Mouse (Mus musculus): ENCODE data around the gene Igf2bp1. TPM values are rescaled to one million over a fixed set of nuclear protein-coding genes. Genes with fewer than 3 reads are reported as not detected.

Igf2bp1 gene
- polyA plus RNA-seq, 1 experiment from 2014 or later = 4.3 TPM

DNA sequence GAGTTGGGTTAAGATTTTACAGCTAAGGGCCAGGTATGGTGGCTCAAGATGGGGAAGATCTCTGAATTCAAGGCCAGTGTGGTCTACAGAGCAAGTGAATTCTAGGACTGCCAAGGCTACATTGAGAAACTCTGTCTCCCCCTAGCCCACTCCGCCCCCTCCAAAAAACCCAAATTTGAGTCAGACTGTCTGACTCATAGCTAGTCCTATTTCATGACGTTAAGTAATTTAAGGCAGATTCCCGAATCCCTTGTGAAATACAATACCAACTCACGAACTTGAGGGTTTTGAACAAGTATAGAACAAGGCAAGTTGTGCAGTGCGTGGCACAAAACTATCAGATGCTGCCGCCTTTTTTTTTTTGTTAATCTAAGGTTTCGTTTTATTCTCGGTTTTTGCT lies 28.4 kb upstream of the Igf2bp1 start:
- Histone ChIP-seq H3K4me3 (ENCODE audit: low read depth, low read length) (peak overlapping the region; percentile 81), H3K27ac (replicated peaks) (no peak overlapping the region), H3K9ac (ENCODE audit: low read length) (peak overlapping the region; percentile 89), H3K36me3 (ENCODE audit: control insufficient read depth, insufficient read depth, low read length) (no peaks in the 10 kb centered on the region), H3K4me1 (replicated peaks; ENCODE audit: control insufficient read depth, insufficient read depth) (no peaks in the 10 kb centered on the region), H3K27me3 (ENCODE audit: control insufficient read depth, insufficient read depth, low read length) (no peaks in the 10 kb centered on the region), H3K4me2 (replicated peaks; ENCODE audit: low read depth) (peak overlapping the region; percentile 91), H3K9me3 (ENCODE audit: control insufficient read depth, low read length) (no peaks in the 10 kb centered on the region)
- ATAC-seq (ENCODE audit: low FRiP score, low TSS enrichment) (no peak), DNase-seq (ENCODE audit: low spot score) (no peak)
- 47% methylated on average over 8 of the region's 8 CpGs for WGBS
- no peak for TF ChIP-seq CTCF (IDR thresholded peaks at IDR 0.05; ENCODE audit: low read depth)

DNA sequence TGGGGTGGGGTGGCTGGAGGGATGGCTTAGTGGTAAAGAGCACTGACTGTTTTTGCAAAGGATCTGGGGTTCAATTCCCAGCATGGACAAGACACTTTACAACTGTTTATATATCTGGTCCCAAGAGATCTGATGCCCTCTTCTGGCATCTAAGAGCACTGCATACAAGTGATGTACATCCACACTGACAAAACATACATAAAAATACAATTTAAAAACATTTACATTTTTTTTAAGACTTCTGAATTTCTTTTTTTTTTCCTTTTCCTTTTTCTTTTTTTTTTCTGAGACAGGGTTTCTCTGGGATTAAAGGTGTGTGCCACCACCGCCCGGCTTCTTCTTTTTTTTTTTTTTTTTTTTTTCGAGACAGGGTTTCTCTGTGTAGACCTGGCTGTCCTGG lies 27.5 kb upstream of the Igf2bp1 start:
- TF ChIP-seq CTCF (IDR thresholded peaks at IDR 0.05; ENCODE audit: low read depth) = peak; percentile 58
- TF ChIP-seq EP300 (optimal IDR thresholded peaks at IDR 0.05) = no peak
- no peak for DNase-seq (ENCODE audit: low spot score)
- Histone ChIP-seq H3K36me3 (ENCODE audit: control insufficient read depth, insufficient read depth, low read length) (no peaks in the 10 kb centered on the region), H3K4me3 (ENCODE audit: low read depth, low read length) (no peak overlapping the region), H3K27ac (replicated peaks) (no peak overlapping the region), H3K4me1 (replicated peaks; ENCODE audit: control insufficient read depth, insufficient read depth) (no peaks in the 10 kb centered on the region), H3K27me3 (ENCODE audit: control insufficient read depth, insufficient read depth, low read length) (no peaks in the 10 kb centered on the region), H3K9me3 (ENCODE audit: control insufficient read depth, low read length) (no peaks in the 10 kb centered on the region), H3K4me2 (replicated peaks; ENCODE audit: low read depth) (no peak overlapping the region), H3K9ac (ENCODE audit: low read length) (no peak overlapping the region)
- 94% methylated on average over 3 of the region's 3 CpGs for WGBS
- no peak for ATAC-seq (ENCODE audit: low FRiP score, low TSS enrichment)

DNA sequence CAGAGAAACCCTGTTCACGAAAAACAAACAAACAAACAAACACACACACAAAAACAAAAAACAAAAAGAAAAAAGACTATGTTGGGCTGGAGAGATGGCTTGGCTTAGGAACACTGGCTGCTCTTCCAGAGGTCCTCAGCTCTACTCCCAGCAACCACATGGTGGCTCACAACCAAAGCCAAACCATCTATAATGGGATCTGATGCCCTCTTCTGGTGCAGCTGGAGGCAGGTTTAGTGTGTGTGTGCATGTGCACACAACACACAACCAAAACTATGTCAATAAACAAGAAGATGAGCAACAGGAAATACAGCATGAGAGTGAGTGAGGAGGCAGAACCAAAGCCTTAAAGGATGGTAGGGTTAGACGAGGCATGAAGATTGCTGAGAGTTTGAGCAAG lies 26.0 kb upstream of the Igf2bp1 start:
- TF ChIP-seq EP300 (optimal IDR thresholded peaks at IDR 0.05) (no peak), CTCF (IDR thresholded peaks at IDR 0.05; ENCODE audit: low read depth) (peak; percentile 60)
- no peak overlapping the region for H3K4me2 ChIP-seq (replicated peaks; ENCODE audit: low read depth)
- no peak overlapping the region for H3K4me3 ChIP-seq (ENCODE audit: low read depth, low read length)
- H3K36me3 ChIP-seq (ENCODE audit: control insufficient read depth, insufficient read depth, low read length) = no peaks in the 10 kb centered on the region
- no peaks in the 10 kb centered on the region for H3K27me3 ChIP-seq (ENCODE audit: control insufficient read depth, insufficient read depth, low read length)
- H3K9me3 ChIP-seq (ENCODE audit: control insufficient read depth, low read length) = no peaks in the 10 kb centered on the region
- ATAC-seq (ENCODE audit: low FRiP score, low TSS enrichment) (no peak), DNase-seq (ENCODE audit: low spot score) (no peak)
- WGBS = 59% methylated on average over 2 of the region's 2 CpGs
- H3K9ac ChIP-seq (ENCODE audit: low read length) = no peak overlapping the region
- no peak overlapping the region for H3K27ac ChIP-seq (replicated peaks)
- no peaks in the 10 kb centered on the region for H3K4me1 ChIP-seq (replicated peaks; ENCODE audit: control insufficient read depth, insufficient read depth)

DNA sequence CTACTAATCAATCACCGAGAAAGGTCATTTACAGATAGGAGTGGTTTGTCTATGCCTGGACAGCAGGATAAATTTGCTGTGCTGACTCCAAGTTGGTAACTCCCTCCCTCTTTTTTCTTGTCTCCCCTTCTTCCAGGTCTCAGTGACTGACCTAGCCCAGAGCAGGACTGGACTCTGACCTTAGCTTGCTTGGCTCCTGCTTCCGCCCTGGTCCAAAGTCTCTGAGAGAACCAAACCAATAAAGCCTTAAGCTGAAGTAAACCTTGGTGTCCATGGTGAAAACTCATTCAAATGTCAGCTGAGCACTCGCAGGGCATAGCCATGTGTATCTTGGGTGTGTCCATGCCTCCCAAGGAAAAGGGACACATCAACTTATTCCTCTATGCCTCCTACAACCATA lies 24.8 kb upstream of the Igf2bp1 start:
- 68% methylated on average over 3 of the region's 3 CpGs for WGBS
- Histone ChIP-seq H3K27me3 (ENCODE audit: control insufficient read depth, insufficient read depth, low read length) (no peaks in the 10 kb centered on the region), H3K36me3 (ENCODE audit: control insufficient read depth, insufficient read depth, low read length) (no peaks in the 10 kb centered on the region), H3K9ac (ENCODE audit: low read length) (no peak overlapping the region), H3K27ac (replicated peaks) (no peak overlapping the region), H3K4me2 (replicated peaks; ENCODE audit: low read depth) (no peak overlapping the region), H3K4me1 (replicated peaks; ENCODE audit: control insufficient read depth, insufficient read depth) (no peaks in the 10 kb centered on the region), H3K4me3 (ENCODE audit: low read depth, low read length) (no peak overlapping the region), H3K9me3 (ENCODE audit: control insufficient read depth, low read length) (no peaks in the 10 kb centered on the region)
- DNase-seq (ENCODE audit: low spot score) = peak; percentile 59
- TF ChIP-seq EP300 (optimal IDR thresholded peaks at IDR 0.05) (no peak), CTCF (IDR thresholded peaks at IDR 0.05; ENCODE audit: low read depth) (no peak)
- peak; percentile 89 for ATAC-seq (ENCODE audit: low FRiP score, low TSS enrichment)

DNA sequence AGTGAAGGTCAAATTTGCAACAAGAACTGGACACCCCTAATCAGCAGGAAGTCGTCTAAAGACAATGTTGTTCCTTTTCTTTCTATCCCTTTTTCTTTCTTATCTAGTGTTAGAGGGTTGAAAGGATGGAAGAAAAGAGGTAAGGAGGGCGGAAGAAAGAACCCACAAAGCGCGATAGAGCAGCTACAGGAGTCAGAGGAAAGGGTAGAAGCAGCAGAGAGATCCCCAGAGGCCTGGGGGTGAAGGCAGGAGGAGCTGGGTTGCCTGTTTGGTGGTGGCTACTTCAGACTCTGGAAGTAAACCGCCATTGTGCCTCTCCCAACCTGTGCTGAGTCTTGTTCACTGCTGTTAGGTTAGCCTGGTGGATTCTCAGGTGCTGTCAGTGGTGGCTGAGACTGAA lies 22.4 kb upstream of the Igf2bp1 start:
- Histone ChIP-seq H3K36me3 (ENCODE audit: control insufficient read depth, insufficient read depth, low read length) (no peaks in the 10 kb centered on the region), H3K27ac (replicated peaks) (no peak overlapping the region), H3K9ac (ENCODE audit: low read length) (no peak overlapping the region), H3K9me3 (ENCODE audit: control insufficient read depth, low read length) (no peaks in the 10 kb centered on the region), H3K4me2 (replicated peaks; ENCODE audit: low read depth) (no peak overlapping the region), H3K4me3 (ENCODE audit: low read depth, low read length) (no peak overlapping the region), H3K27me3 (ENCODE audit: control insufficient read depth, insufficient read depth, low read length) (no peaks in the 10 kb centered on the region), H3K4me1 (replicated peaks; ENCODE audit: control insufficient read depth, insufficient read depth) (no peaks in the 10 kb centered on the region)
- DNase-seq (ENCODE audit: low spot score) (no peak), ATAC-seq (ENCODE audit: low FRiP score, low TSS enrichment) (no peak)
- no peak for TF ChIP-seq EP300 (optimal IDR thresholded peaks at IDR 0.05)
- no peak for TF ChIP-seq CTCF (IDR thresholded peaks at IDR 0.05; ENCODE audit: low read depth)
- WGBS = 62% methylated on average over 5 of the region's 5 CpGs

DNA sequence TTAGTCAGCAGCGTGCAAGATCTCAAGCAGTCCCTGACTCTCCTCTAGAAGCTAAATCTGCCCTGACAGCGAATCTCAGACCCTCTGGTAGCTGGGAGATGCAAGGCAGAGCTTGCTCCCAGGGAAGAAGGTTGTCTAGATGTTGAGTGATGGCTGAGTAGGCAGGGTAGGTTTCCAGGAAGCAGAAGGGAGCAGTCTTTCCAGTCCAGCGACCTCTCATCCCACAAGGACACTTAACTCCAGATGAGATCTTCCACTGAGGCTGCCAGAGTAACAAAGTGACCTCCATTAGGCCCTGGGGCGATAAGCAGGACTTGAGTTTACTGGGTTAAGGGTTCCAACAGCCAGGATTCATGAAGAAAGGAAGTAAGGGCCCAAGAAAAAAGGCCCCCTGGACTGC lies 14.9 kb upstream of the Igf2bp1 start:
- 57% methylated on average over 4 of the region's 4 CpGs for WGBS

More for the DNA sequence above, 14.9 kb upstream of the Igf2bp1 start:
- H3K9ac ChIP-seq (ENCODE audit: low read length) = no peak overlapping the region
- H3K27me3 ChIP-seq (ENCODE audit: control insufficient read depth, insufficient read depth, low read length) = no peaks in the 10 kb centered on the region
- H3K4me3 ChIP-seq (ENCODE audit: low read depth, low read length) = no peak overlapping the region
- DNase-seq (ENCODE audit: low spot score) (no peak), ATAC-seq (ENCODE audit: low FRiP score, low TSS enrichment) (no peak)
- no peaks in the 10 kb centered on the region for H3K4me1 ChIP-seq (replicated peaks; ENCODE audit: control insufficient read depth, insufficient read depth)
- no peak overlapping the region for H3K27ac ChIP-seq (replicated peaks)
- H3K4me2 ChIP-seq (replicated peaks; ENCODE audit: low read depth) = no peak overlapping the region
- H3K36me3 ChIP-seq (ENCODE audit: control insufficient read depth, insufficient read depth, low read length) = no peaks in the 10 kb centered on the region
- H3K9me3 ChIP-seq (ENCODE audit: control insufficient read depth, low read length) = no peaks in the 10 kb centered on the region
- TF ChIP-seq EP300 (optimal IDR thresholded peaks at IDR 0.05) (no peak), CTCF (IDR thresholded peaks at IDR 0.05; ENCODE audit: low read depth) (no peak)
